Mouse (Mus musculus) limb, embryonic 13.5 days (tissue): ENCODE measurements around the gene Kcnmb4. TPM values are rescaled to one million over a fixed set of nuclear protein-coding genes. Genes with fewer than 3 reads are reported as not detected.

ENCODE experiments used
- ATAC-seq: fragments of 200-750 bp; cut with Nextera tagmentation; 2 replicates; pipeline ENCODE4 v1.8.0; 2017; ENCODE audit warnings: low read depth, moderate number of reproducible peaks, moderate TSS enrichment; ENCODE audit not compliant: low FRiP score
- H3K27ac ChIP-seq: fragments of 300-500 bp; sonication (generic); 2 replicates; pipeline ENCODE4 v1.5.1; 2015; ENCODE audit warnings: inconsistent platforms, mild to moderate bottlenecking, moderate library complexity
- H3K27me3 ChIP-seq: fragments of 300-500 bp; sonication (generic); 2 replicates; pipeline ENCODE4 v1.6.1; 2015; ENCODE audit warnings: mild to moderate bottlenecking, inconsistent platforms
- H3K36me3 ChIP-seq: fragments of 300-500 bp; sonication (generic); 2 replicates; pipeline ENCODE4 v1.6.1; 2015; ENCODE audit warnings: inconsistent platforms, mild to moderate bottlenecking, moderate library complexity
- H3K4me1 ChIP-seq: fragments of 300-500 bp; sonication (generic); 2 replicates; pipeline ENCODE4 v1.6.1; 2015; ENCODE audit warnings: inconsistent platforms
- H3K4me2 ChIP-seq: fragments of 300-500 bp; sonication (generic); replicated peaks from 2 replicates; pipeline ENCODE4 v1.6.1; 2015; ENCODE audit warnings: inconsistent platforms, mild to moderate bottlenecking, moderate library complexity
- H3K4me3 ChIP-seq: fragments of 300-500 bp; sonication (generic); 2 replicates; pipeline ENCODE4 v1.5.1; 2015; ENCODE audit warnings: moderate library complexity, mild to moderate bottlenecking, inconsistent platforms
- H3K9ac ChIP-seq: fragments of 300-500 bp; sonication (generic); 2 replicates; pipeline ENCODE4 v1.6.1; 2015; ENCODE audit warnings: mild to moderate bottlenecking, inconsistent platforms
- H3K9me3 ChIP-seq: fragments of 300-500 bp; sonication (generic); 2 replicates; pipeline ENCODE4 v1.6.1; 2016; ENCODE audit warnings: inconsistent platforms
- WGBS: fragments of 180-500 bp; shearing (Covaris S2); methylation state at CpG from one replicate; pipeline ENCODE4 v1.1.7; 2015; 5-methylcytosine and 5-hydroxymethylcytosine counted together
- polyA plus RNA-seq: library from polyadenylated mRNA; unstranded; fragments of >200 nt; fragmentation: Nextera tagmentation; extraction: Ambion mirVana; gene quantifications from 2 replicates; pipeline ENCODE4 v1.2.1, GENCODE M21; 2015

The Kcnmb4 gene
- 23.5 and 27.0 TPM in 2 replicates for polyA plus RNA-seq

DNA sequence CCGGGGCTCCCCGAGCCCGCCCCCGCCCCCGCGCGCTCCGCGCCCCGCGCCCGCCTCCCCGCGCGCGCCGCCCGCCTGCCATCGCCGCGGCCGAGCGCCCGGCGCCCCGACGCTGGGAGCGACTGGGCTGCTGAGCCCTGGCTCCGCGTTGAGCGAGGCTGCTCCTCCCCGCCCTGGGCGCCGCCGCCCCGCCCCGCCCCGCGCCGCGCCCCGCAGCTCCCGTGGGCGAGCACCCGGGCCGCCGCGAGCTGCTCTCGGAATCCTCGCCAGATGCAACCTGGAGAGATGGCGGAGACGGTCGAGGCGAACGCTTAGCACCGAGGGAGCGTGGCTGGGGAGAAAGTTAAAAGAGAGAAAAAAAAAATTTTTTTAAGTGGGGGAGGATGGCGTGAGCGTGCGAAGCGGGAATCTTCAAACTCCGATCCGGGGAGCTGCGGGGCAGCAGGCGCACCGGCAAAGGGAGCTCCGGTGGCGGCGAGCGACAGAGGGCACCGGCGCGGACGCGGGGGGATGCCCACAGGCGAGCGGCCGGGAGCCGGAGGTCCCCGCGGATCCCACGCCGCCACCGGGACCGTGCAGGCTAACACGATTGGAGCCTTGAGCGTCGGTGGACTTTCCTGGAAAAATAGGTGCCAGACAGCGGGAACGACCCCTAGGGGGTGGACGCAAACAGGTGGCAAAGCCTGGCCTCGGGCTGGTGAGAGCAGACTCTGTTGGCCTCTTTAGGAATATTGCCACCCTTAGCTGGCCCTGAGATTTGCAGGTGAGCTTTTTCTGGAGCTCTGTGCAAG, at the start of gene Kcnmb4:
Kcnmb4 (minus strand) TSS at position 120 of the 791 bp plus-strand sequence.
- peak within 1 kb of the TSS; percentile 94 for H3K4me2 ChIP-seq
- peak within 1 kb of the TSS; percentile 80 for H3K9ac ChIP-seq
- peak; percentile 84 for ATAC-seq
- peaks cover 31% of the 10 kb centered on the region for H3K4me1 ChIP-seq
- peaks cover 8% of the 10 kb centered on the region for H3K9me3 ChIP-seq
- H3K27ac ChIP-seq = peak within 1 kb of the TSS; percentile 69
- peak within 1 kb of the TSS; percentile 75 for H3K4me3 ChIP-seq
- H3K36me3 ChIP-seq = no peaks in the 10 kb centered on the region
- WGBS = 0% methylated on average over 65 of the region's 92 CpGs
- H3K27me3 ChIP-seq = no peaks in the 10 kb centered on the region

DNA sequence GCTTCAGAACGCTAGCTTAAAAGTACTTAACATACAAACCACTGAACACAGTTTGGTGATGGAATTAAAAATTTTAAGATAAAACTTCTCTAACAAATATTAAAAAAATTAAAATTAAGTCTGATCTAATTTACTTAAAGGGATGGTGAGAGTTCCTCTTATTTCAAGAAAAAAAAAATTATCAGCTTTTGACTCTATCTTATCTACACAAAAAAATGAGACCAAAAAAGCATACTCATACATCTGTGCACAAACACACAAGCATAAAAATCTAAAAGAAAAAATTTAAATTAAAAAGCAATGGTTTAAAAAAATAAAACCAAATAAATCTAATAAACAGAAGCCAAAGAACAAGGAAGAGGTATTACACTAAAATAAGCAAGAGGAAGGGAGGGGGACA, 45.9 kb upstream of the Kcnmb4 start:
- Histone ChIP-seq H3K9ac (no peak overlapping the region), H3K4me1 (peaks cover 7% of the 10 kb centered on the region), H3K27me3 (no peaks in the 10 kb centered on the region), H3K4me3 (no peak overlapping the region), H3K4me2 (no peak overlapping the region), H3K27ac (no peak overlapping the region), H3K36me3 (no peaks in the 10 kb centered on the region), H3K9me3 (no peaks in the 10 kb centered on the region)
- ATAC-seq = no peak
- 82% methylated on average over 1 of the region's 1 CpGs for WGBS

DNA sequence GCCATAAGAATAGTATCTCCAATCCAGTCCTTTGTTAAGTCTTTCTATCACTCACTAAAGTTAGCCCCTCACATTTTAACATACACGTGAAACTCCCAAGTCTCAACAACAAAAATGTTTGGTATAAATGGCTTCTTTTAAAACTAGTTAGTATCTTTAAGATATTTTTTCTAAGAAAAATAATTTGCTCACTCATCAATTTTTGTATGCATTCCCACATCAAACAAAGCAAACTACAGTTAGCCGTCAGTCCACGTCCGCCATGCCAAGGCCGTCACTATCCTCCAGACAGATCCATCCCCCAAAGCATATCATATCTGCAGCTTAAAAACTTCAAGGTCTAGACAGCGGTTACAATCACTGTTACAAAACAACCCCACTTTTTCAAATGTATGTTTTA, 41.9 kb upstream of the Kcnmb4 start:
- no peak for ATAC-seq
- 92% methylated on average over 6 of the region's 6 CpGs for WGBS
- Histone ChIP-seq H3K36me3 (0 out of 2 replicates have a peak, but pooled peaks cover 5% of the 10 kb centered on the region), H3K4me3 (no peak overlapping the region), H3K4me2 (no peak overlapping the region), H3K9me3 (no peaks in the 10 kb centered on the region), H3K27me3 (no peaks in the 10 kb centered on the region), H3K9ac (no peak overlapping the region), H3K4me1 (peaks cover 7% of the 10 kb centered on the region), H3K27ac (no peak overlapping the region)

DNA sequence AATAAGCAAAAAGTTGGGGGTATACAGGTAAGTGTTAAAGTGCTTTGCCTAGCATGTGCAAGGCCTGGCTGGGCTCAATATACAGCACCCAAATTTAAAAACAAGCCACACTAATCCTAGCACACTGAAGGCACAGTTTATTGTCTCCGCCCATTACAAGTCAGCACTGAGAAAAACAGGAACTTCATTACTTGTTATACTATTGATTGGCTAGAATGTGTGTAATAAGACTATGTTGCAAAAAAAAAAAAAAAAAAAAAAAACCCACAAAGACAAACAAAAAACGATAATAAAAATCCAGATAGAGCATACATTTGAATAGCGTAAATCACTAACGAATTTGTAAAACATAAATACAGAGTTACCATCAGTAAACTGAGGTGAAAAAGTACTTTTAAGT, 41.5 kb upstream of the Kcnmb4 start:
- no peak overlapping the region for H3K4me3 ChIP-seq
- peaks cover 7% of the 10 kb centered on the region for H3K4me1 ChIP-seq
- H3K4me2 ChIP-seq = no peak overlapping the region
- H3K27me3 ChIP-seq = no peaks in the 10 kb centered on the region
- no peak for ATAC-seq
- no peak overlapping the region for H3K27ac ChIP-seq
- H3K9me3 ChIP-seq = no peaks in the 10 kb centered on the region
- WGBS = 87% methylated on average over 4 of the region's 4 CpGs
- no peak overlapping the region for H3K9ac ChIP-seq
- H3K36me3 ChIP-seq = 0 out of 2 replicates have a peak, but pooled peaks cover 5% of the 10 kb centered on the region

DNA sequence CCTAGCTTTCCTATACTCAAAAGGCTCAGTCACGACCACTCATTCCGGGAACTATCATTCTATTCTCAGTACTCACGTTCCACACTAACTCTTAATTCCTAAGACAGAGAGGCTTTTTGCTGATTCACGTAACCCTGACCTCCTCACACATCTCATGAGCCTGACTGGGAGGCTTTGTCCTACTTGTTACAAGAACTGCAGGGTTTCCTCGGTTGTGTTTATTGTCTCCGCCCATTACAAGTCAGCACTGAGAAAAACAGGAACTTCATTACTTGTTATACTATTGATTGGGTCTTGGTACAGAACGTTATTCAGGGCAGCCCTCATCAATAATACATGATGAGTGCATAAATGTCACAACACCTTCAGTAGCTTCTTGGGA, 39.6 kb upstream of the Kcnmb4 start:
- Histone ChIP-seq H3K27me3 (no peaks in the 10 kb centered on the region), H3K9me3 (no peaks in the 10 kb centered on the region), H3K4me1 (no peaks in the 10 kb centered on the region), H3K4me3 (no peak overlapping the region), H3K27ac (no peak overlapping the region), H3K36me3 (0 out of 2 replicates have a peak, but pooled peaks cover 5% of the 10 kb centered on the region), H3K4me2 (no peak overlapping the region), H3K9ac (no peak overlapping the region)
- 79% methylated on average over 7 of the region's 7 CpGs for WGBS
- ATAC-seq = no peak

DNA sequence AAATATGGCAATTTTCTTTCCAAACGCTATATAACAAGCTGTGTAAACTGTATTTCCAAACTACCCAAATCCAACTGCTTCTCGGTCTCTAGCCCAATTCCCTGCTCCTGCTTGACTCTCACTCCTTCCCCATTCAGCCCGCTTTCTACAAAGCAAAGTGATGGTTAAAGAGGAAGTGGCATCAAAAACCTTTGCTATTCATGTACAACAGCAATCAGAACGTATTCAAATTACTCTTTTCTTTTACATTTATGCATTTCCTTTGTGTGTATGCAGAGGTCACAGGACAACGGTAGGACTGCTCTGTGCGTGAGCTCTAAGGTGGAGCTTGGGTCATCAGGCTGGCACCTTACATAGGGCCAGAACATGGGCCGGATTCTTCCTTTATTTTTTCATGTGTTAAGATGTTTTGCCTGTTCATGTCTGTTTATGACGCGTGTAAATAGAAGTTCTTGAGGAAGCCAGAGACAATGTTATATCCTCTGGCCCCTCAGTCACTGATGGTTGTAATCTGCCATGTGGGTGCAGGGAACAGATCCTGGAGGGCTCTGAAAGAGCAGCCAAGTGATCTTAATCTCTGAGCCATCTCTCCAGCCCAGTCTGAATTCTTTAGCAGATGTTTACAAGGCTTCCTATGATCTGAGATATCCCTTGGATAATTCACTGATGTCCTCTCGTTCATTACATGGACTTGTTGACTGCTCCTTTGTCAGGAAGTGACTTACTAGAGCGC, 39.0 kb upstream of the Kcnmb4 start:
- no peak overlapping the region for H3K4me2 ChIP-seq
- no peaks in the 10 kb centered on the region for H3K27me3 ChIP-seq
- H3K36me3 ChIP-seq = 0 out of 2 replicates have a peak, but pooled peaks cover 5% of the 10 kb centered on the region
- no peak for ATAC-seq
- 90% methylated on average over 11 of the region's 11 CpGs for WGBS
- no peak overlapping the region for H3K27ac ChIP-seq
- H3K4me1 ChIP-seq = no peaks in the 10 kb centered on the region
- H3K9me3 ChIP-seq = no peaks in the 10 kb centered on the region
- H3K9ac ChIP-seq = no peak overlapping the region
- no peak overlapping the region for H3K4me3 ChIP-seq

DNA sequence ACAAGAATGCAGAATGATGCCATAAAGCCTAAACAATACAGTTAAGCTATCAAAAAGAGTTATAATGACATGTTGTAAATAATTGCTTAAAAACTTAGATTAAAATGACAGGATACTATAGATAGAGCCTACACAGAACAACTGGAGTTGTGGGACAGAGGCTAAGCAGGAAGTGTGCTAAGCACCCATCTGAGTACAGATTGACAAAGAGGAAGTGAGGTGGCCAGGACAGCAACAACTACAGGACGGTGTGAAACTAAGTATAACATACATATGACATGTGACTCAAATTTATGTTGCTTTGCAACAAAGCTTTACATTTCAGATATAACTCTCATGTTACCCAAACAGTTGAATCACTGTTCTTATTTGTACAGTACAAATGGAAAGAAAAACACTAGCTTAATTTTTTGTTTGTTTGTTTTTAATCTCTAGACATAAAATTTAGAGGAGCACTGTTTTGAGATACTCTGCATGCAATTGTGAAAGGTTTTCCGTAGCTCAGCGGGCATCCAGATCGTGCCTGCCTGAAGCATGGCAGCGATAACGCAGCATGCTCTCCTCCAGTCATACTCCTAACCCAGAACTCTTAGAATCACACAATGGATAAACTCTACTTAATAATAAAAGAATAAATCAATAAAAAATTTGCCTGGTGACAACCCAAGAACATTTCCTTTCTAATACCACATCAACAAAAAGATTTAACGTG, 31.8 kb upstream of the Kcnmb4 start:
- Histone ChIP-seq H3K4me1 (no peaks in the 10 kb centered on the region), H3K9me3 (no peaks in the 10 kb centered on the region), H3K9ac (no peak overlapping the region), H3K36me3 (peaks cover 5% of the 10 kb centered on the region; the same call in 1 of the 2 replicates), H3K27ac (no peak overlapping the region), H3K4me2 (no peak overlapping the region), H3K27me3 (no peaks in the 10 kb centered on the region), H3K4me3 (no peak overlapping the region)
- ATAC-seq = no peak
- 88% methylated on average over 7 of the region's 7 CpGs for WGBS

DNA sequence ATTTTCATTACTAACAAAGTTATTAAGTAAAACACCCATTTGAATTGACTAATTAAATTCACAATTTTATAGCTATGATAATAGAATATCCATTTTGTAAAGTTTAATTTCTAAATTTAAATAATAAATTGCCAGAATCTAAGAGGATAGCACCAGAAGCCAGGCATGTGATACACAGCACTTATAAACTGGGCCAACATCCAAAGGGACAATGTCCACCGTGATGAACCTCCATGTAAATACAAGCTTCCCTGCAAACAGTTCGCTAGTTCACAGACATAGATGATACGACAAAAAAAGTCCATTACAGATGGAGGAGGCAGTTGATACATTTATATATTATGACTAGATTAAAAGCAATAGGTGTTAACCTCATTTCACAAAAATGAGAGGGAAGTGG, 19.1 kb upstream of the Kcnmb4 start:
- Histone ChIP-seq H3K27me3 (no peaks in the 10 kb centered on the region), H3K9ac (no peak overlapping the region), H3K9me3 (no peaks in the 10 kb centered on the region), H3K36me3 (peaks cover 50% of the 10 kb centered on the region), H3K4me3 (no peak overlapping the region), H3K4me1 (no peaks in the 10 kb centered on the region), H3K4me2 (no peak overlapping the region), H3K27ac (no peak overlapping the region)
- 91% methylated on average over 3 of the region's 3 CpGs for WGBS
- ATAC-seq = no peak

DNA sequence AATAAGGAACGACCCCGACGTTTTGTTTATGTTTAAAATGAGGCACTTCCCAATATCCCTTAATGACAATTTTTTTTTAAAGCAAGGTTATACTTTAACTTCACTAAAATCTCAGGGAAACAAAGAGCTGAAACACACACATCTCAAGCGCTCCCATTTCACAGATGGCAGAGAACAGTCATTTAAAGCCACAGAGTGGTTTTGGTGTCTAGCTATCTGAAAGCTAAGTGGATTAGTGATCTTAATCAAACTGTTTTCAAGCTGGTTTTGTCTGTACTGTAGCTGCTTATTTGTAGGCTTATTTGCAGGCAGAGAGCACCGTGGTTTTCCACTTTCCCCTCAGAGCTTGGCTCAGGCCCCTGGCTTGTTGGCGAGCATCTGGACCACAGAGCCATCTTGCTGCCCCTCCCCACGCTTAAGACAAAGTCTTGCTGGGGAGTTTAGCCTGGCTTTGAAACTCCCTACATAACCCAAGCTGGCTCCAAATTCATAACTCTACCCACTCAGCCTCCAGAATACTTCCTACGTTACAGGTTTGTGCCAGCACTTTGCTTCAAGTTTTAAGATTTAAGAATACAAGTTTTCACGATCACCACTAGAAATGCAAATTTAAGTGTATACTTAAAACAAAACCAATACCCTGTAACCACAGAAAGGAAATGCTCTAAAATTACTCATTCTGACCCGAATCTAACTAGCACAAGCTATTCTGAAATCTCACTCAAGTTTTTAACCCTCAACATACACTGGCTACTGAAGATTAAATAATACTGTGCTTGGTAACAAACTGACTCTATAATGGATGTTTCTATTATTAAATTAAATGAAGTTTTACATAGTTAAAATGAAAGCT, 13.4 kb upstream of the Kcnmb4 start:
- Histone ChIP-seq H3K36me3 (peaks cover 57% of the 10 kb centered on the region), H3K27ac (no peak overlapping the region), H3K4me1 (no peaks in the 10 kb centered on the region), H3K4me2 (no peak overlapping the region), H3K9me3 (no peaks in the 10 kb centered on the region), H3K4me3 (no peak overlapping the region), H3K9ac (no peak overlapping the region), H3K27me3 (no peaks in the 10 kb centered on the region)
- 84% methylated on average over 10 of the region's 10 CpGs for WGBS
- ATAC-seq = no peak

DNA sequence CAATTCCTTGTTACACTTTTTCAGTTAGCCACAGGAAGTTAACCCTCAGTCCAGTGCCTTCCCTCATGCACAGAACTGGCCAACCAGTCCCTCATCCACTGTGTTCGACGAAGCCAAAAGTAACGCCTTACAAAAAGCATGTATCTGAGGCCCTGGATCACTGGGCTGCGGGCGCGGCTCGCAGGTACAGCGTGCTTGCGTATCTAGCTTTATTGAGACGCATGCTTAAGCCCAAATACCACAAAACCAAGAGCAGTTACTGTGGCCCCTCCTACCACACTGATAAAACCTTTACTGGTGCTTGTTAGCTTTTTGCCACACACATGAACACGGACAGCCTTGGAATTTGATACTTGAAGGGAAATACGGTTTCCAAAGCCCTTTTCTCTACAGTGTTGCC, 8.2 kb upstream of the Kcnmb4 start:
- Histone ChIP-seq H3K36me3 (peaks cover 39% of the 10 kb centered on the region), H3K27ac (no peak overlapping the region), H3K4me3 (no peak overlapping the region), H3K4me2 (no peak overlapping the region), H3K27me3 (no peaks in the 10 kb centered on the region), H3K9me3 (peaks cover 3% of the 10 kb centered on the region; the same call in 1 of the 2 replicates), H3K4me1 (no peaks in the 10 kb centered on the region), H3K9ac (no peak overlapping the region)
- 83% methylated on average over 12 of the region's 12 CpGs for WGBS
- no peak for ATAC-seq

DNA sequence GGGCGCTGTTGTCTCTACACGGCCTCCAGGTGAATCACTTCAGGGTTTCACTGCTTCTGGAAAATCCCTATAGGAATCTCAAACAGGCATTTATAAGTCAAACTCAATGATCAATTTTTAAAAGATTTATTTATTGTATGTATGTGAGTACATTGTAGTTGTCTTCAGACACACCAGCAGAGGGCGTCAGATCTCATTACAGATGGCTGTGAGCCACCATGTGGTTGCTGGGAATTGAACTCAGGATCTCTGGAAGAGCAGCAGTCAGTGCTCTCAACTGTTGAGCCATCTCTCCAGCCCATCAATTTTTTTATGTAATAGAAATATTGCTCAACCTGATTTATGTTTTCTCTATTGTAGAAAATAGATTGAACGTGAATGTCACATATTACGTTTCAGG, 7.3 kb upstream of the Kcnmb4 start:
- no peak for ATAC-seq
- no peak overlapping the region for H3K27ac ChIP-seq
- H3K4me3 ChIP-seq = no peak overlapping the region
- H3K9ac ChIP-seq = no peak overlapping the region
- H3K4me1 ChIP-seq = no peaks in the 10 kb centered on the region
- peaks cover 8% of the 10 kb centered on the region for H3K9me3 ChIP-seq
- peaks cover 34% of the 10 kb centered on the region for H3K36me3 ChIP-seq
- no peak overlapping the region for H3K4me2 ChIP-seq
- WGBS = 89% methylated on average over 5 of the region's 5 CpGs
- no peaks in the 10 kb centered on the region for H3K27me3 ChIP-seq
